Mouse (Mus musculus) midbrain, embryonic 11.5 days (tissue): ENCODE data around the gene Tgm2. TPM values are rescaled to one million over a fixed set of nuclear protein-coding genes. Genes with fewer than 3 reads are reported as not detected.

Experiments
- ATAC-seq: fragments of 200-750 bp; cut with Nextera tagmentation; 2 replicates; pipeline ENCODE4 v1.8.0; 2017; ENCODE audit warnings: moderate TSS enrichment, moderate library complexity; ENCODE audit not compliant: low FRiP score
- DNase-seq: peaks from one replicate; pipeline ENCODE4 v3.0.0; 2015; ENCODE audit warnings: low spot score; ENCODE audit errors: missing footprints
- H3K27ac ChIP-seq: fragments of 300-500 bp; sonication (generic); 2 replicates; pipeline ENCODE4 v1.5.1; 2014; ENCODE audit warnings: low read depth, low read length
- H3K27me3 ChIP-seq: fragments of 300-500 bp; sonication (generic); 2 replicates; pipeline ENCODE4 v1.6.1; 2014; ENCODE audit warnings: mild to moderate bottlenecking, low read length, moderate library complexity, mixed read lengths; ENCODE audit not compliant: control insufficient read depth, insufficient read depth
- H3K36me3 ChIP-seq: fragments of 300-500 bp; sonication (generic); 2 replicates; pipeline ENCODE4 v1.6.1; 2014; ENCODE audit warnings: mild to moderate bottlenecking, low read length, moderate library complexity, mixed read lengths; ENCODE audit not compliant: control insufficient read depth, insufficient read depth
- H3K4me1 ChIP-seq: fragments of 300-500 bp; sonication (generic); 2 replicates; pipeline ENCODE4 v1.6.1; 2014; ENCODE audit warnings: low read length; ENCODE audit not compliant: control insufficient read depth, insufficient read depth
- H3K4me2 ChIP-seq: fragments of 300-500 bp; sonication (generic); 2 replicates; pipeline ENCODE4 v1.6.1; 2014; ENCODE audit warnings: mild to moderate bottlenecking, moderate library complexity
- H3K4me3 ChIP-seq: fragments of 300-500 bp; sonication (generic); 2 replicates; pipeline ENCODE4 v1.5.1; 2014; ENCODE audit warnings: low read depth, low read length
- H3K9ac ChIP-seq: fragments of 300-500 bp; sonication (generic); 2 replicates; pipeline ENCODE4 v1.6.1; 2014; ENCODE audit warnings: low read length
- H3K9me3 ChIP-seq: fragments of 300-500 bp; sonication (generic); 2 replicates; pipeline ENCODE4 v1.6.1; 2016; ENCODE audit warnings: low read length; ENCODE audit not compliant: control insufficient read depth
- WGBS: fragments of 180-500 bp; shearing (Covaris S2); extraction: QIAGEN DNeasy Blood & Tissue Kit; methylation state at CpG from one replicate; pipeline ENCODE4 v1.1.7; 2014; 5-methylcytosine and 5-hydroxymethylcytosine counted together
- polyA plus RNA-seq: library from polyadenylated mRNA; unstranded; fragments of >200 nt; fragmentation: Nextera tagmentation; extraction: Ambion mirVana; gene quantifications from 2 replicates; pipeline ENCODE4 v1.2.1, GENCODE M21; 2014

Tgm2 gene
- polyA plus RNA-seq, 1 experiment from 2014 or later = 5.8 TPM

- H3K4me2 ChIP-seq = no peak overlapping the region
- H3K4me3 ChIP-seq = no peak overlapping the region
- no peaks in the 10 kb centered on the region for H3K9me3 ChIP-seq
- no peaks in the 10 kb centered on the region for H3K36me3 ChIP-seq
- H3K27ac ChIP-seq = no peak overlapping the region
- ATAC-seq (no peak), DNase-seq (no peak)
- H3K4me1 ChIP-seq = peaks cover 7% of the 10 kb centered on the region
- WGBS = 82% methylated on average over 8 of the region's 8 CpGs
- no peak overlapping the region for H3K9ac ChIP-seq
- H3K27me3 ChIP-seq = no peaks in the 10 kb centered on the region
These were observed 17.6 kb downstream of the Tgm2 start for GRCm38 (mm10) chr2:158128461-158129130.

GRCm38 (mm10) chr2:158127872-158128271 lies 18.4 kb downstream of the Tgm2 start:
- no peak overlapping the region for H3K4me3 ChIP-seq
- H3K4me2 ChIP-seq = no peak overlapping the region
- H3K9ac ChIP-seq = no peak overlapping the region
- no peak overlapping the region for H3K27ac ChIP-seq
- H3K27me3 ChIP-seq = no peaks in the 10 kb centered on the region
- DNase-seq = no peak
- H3K36me3 ChIP-seq = no peaks in the 10 kb centered on the region
- WGBS = 91% methylated on average over 7 of the region's 7 CpGs
- no peaks in the 10 kb centered on the region for H3K9me3 ChIP-seq
- ATAC-seq = no peak
- peaks cover 7% of the 10 kb centered on the region for H3K4me1 ChIP-seq

GRCm38 (mm10) chr2:158127245-158127644 lies 19.0 kb downstream of the Tgm2 start:
- no peak overlapping the region for H3K27ac ChIP-seq
- H3K9ac ChIP-seq = no peak overlapping the region
- ATAC-seq = no peak
- DNase-seq = no peak
- H3K4me1 ChIP-seq = peaks cover 7% of the 10 kb centered on the region
- no peaks in the 10 kb centered on the region for H3K27me3 ChIP-seq
- no peak overlapping the region for H3K4me3 ChIP-seq
- 93% methylated on average over 6 of the region's 6 CpGs for WGBS
- no peaks in the 10 kb centered on the region for H3K36me3 ChIP-seq
- H3K4me2 ChIP-seq = no peak overlapping the region
- H3K9me3 ChIP-seq = no peaks in the 10 kb centered on the region

GRCm38 (mm10) chr2:158122814-158123213 lies 23.4 kb downstream of the Tgm2 start:
- no peak overlapping the region for H3K9ac ChIP-seq
- no peak overlapping the region for H3K4me2 ChIP-seq
- DNase-seq = no peak
- H3K4me3 ChIP-seq = no peak overlapping the region
- H3K27me3 ChIP-seq = no peaks in the 10 kb centered on the region
- H3K9me3 ChIP-seq = no peaks in the 10 kb centered on the region
- H3K36me3 ChIP-seq = no peaks in the 10 kb centered on the region
- H3K27ac ChIP-seq = no peak overlapping the region
- no peak for ATAC-seq
- 91% methylated on average over 6 of the region's 6 CpGs for WGBS
- H3K4me1 ChIP-seq = no peaks in the 10 kb centered on the region

- Histone ChIP-seq H3K4me3 (no peak overlapping the region), H3K27ac (no peak overlapping the region), H3K4me2 (no peak overlapping the region), H3K36me3 (no peaks in the 10 kb centered on the region), H3K9me3 (no peaks in the 10 kb centered on the region), H3K27me3 (no peaks in the 10 kb centered on the region), H3K9ac (no peak overlapping the region), H3K4me1 (no peaks in the 10 kb centered on the region)
- WGBS = 75% methylated on average over 12 of the region's 12 CpGs
- DNase-seq (no peak), ATAC-seq (no peak)
These were observed 24.4 kb downstream of the Tgm2 start for GRCm38 (mm10) chr2:158121645-158122326.

GRCm38 (mm10) chr2:158120868-158121267 lies 25.4 kb downstream of the Tgm2 start:
- Histone ChIP-seq H3K9me3 (no peaks in the 10 kb centered on the region), H3K9ac (no peak overlapping the region), H3K27ac (no peak overlapping the region), H3K27me3 (no peaks in the 10 kb centered on the region), H3K4me2 (no peak overlapping the region), H3K4me3 (no peak overlapping the region), H3K4me1 (no peaks in the 10 kb centered on the region), H3K36me3 (no peaks in the 10 kb centered on the region)
- WGBS = 81% methylated on average over 3 of the region's 3 CpGs
- ATAC-seq = no peak
- DNase-seq = no peak

GRCm38 (mm10) chr2:158120211-158120610 lies 26.0 kb downstream of the Tgm2 start:
- no peaks in the 10 kb centered on the region for H3K36me3 ChIP-seq
- H3K27ac ChIP-seq = no peak overlapping the region
- H3K9ac ChIP-seq = no peak overlapping the region
- ATAC-seq = no peak
- H3K4me2 ChIP-seq = no peak overlapping the region
- no peaks in the 10 kb centered on the region for H3K9me3 ChIP-seq
- 87% methylated on average over 8 of the region's 8 CpGs for WGBS
- H3K4me3 ChIP-seq = no peak overlapping the region
- no peaks in the 10 kb centered on the region for H3K4me1 ChIP-seq
- no peak for DNase-seq
- no peaks in the 10 kb centered on the region for H3K27me3 ChIP-seq

- Histone ChIP-seq H3K4me2 (no peak overlapping the region), H3K4me1 (no peaks in the 10 kb centered on the region), H3K27ac (no peak overlapping the region), H3K9ac (no peak overlapping the region), H3K4me3 (no peak overlapping the region), H3K27me3 (no peaks in the 10 kb centered on the region), H3K9me3 (no peaks in the 10 kb centered on the region), H3K36me3 (no peaks in the 10 kb centered on the region)
- DNase-seq = no peak
- no peak for ATAC-seq
- 76% methylated on average over 4 of the region's 4 CpGs for WGBS
These were observed 27.1 kb downstream of the Tgm2 start for GRCm38 (mm10) chr2:158119145-158119544.

GRCm38 (mm10) chr2:158116653-158117052 lies 29.6 kb downstream of the Tgm2 start:
- H3K27ac ChIP-seq = no peak overlapping the region
- no peaks in the 10 kb centered on the region for H3K27me3 ChIP-seq
- H3K4me3 ChIP-seq = no peak overlapping the region
- H3K9ac ChIP-seq = no peak overlapping the region
- DNase-seq = no peak
- H3K9me3 ChIP-seq = no peaks in the 10 kb centered on the region
- no peaks in the 10 kb centered on the region for H3K36me3 ChIP-seq
- 60% methylated on average over 6 of the region's 6 CpGs for WGBS
- no peak overlapping the region for H3K4me2 ChIP-seq
- no peak for ATAC-seq
- no peaks in the 10 kb centered on the region for H3K4me1 ChIP-seq
